Mouse (Mus musculus) liver, embryonic 14.5 days (tissue): ENCODE measurements around the gene Npcd. TPM values are rescaled to one million over a fixed set of nuclear protein-coding genes. Genes with fewer than 3 reads are reported as not detected.

ENCODE experiments used
- ATAC-seq: fragments of 200-750 bp; cut with Nextera tagmentation; 2 replicates; pipeline ENCODE4 v1.8.0; 2017; ENCODE audit warnings: moderate number of reproducible peaks, mild to moderate bottlenecking, moderate library complexity; ENCODE audit not compliant: insufficient read depth
- DNase-seq, 3 experiments: peaks; one replicate each; pipeline ENCODE4 v3.0.0-alpha.2; 2012 to 2013; ENCODE audit warnings: low read depth in 3 of 3, low spot score in 3 of 3
- H3K27ac ChIP-seq: fragments of 300-500 bp; sonication (generic); 2 replicates; pipeline ENCODE4 v1.5.1; 2014; ENCODE audit warnings: moderate library complexity, mild to moderate bottlenecking, control low read depth, inconsistent platforms
- H3K27me3 ChIP-seq: fragments of 300-500 bp; sonication (generic); 2 replicates; pipeline ENCODE4 v1.6.1; 2014; ENCODE audit warnings: mild to moderate bottlenecking, low read length, moderate library complexity; ENCODE audit not compliant: control insufficient read depth, insufficient read depth
- H3K36me3 ChIP-seq: fragments of 300-500 bp; sonication (generic); replicated peaks from 2 replicates; pipeline ENCODE4 v1.6.1; 2014; ENCODE audit warnings: low read depth; ENCODE audit not compliant: control insufficient read depth, insufficient read depth
- H3K4me1 ChIP-seq, 2 experiments: fragments of 200-500 bp in 1 of 2; fragments of 300-500 bp in 1 of 2; sonication (generic) in 1 of 2; replicated peaks; 2 replicates each; pipeline ENCODE4 v1.6.1; 2012 to 2014; ENCODE audit warnings: antibody characterized with exemption in 1 of 2, inconsistent platforms in 1 of 2, low read length in 1 of 2; ENCODE audit not compliant: control insufficient read depth in 2 of 2, insufficient read depth in 2 of 2
- H3K4me2 ChIP-seq: fragments of 300-500 bp; sonication (generic); 2 replicates; pipeline ENCODE4 v1.6.1; 2014; ENCODE audit warnings: low read depth, mild to moderate bottlenecking, control low read depth, moderate library complexity
- H3K4me3 ChIP-seq, 2 experiments: fragments of 200-500 bp in 1 of 2; fragments of 300-500 bp in 1 of 2; sonication (generic) in 1 of 2; 2 replicates each; pipeline ENCODE4 v1.5.1; 2012 to 2014; ENCODE audit warnings: low read depth in 2 of 2, low read length in 2 of 2, mild to moderate bottlenecking in 2 of 2, control low read depth in 1 of 2, inconsistent platforms in 1 of 2, moderate library complexity in 1 of 2; ENCODE audit not compliant: insufficient read depth in 1 of 2
- H3K9ac ChIP-seq: fragments of 300-500 bp; sonication (generic); replicated peaks from 2 replicates; pipeline ENCODE4 v1.6.1; 2014; ENCODE audit warnings: mild to moderate bottlenecking, control low read depth, moderate library complexity
- H3K9me3 ChIP-seq: fragments of 300-500 bp; sonication (generic); 2 replicates; pipeline ENCODE4 v1.6.1; 2016; ENCODE audit warnings: low read length, mixed read lengths; ENCODE audit not compliant: control insufficient read depth
- CTCF ChIP-seq: IDR thresholded peaks from 2 replicates; pipeline ENCODE4 v1.5.1; 2016; ENCODE audit warnings: antibody characterized with exemption, low read depth, control low read depth
- EP300 ChIP-seq: IDR thresholded peaks from 2 replicates; pipeline ENCODE4 v1.6.1; 2016; ENCODE audit warnings: antibody characterized with exemption, low read depth
- WGBS: fragments of 180-500 bp; shearing (Covaris S2); extraction: QIAGEN DNeasy Blood & Tissue Kit; methylation state at CpG from one replicate; pipeline ENCODE4 v1.1.7; 2014; ENCODE audit not compliant: insufficient replicate concordance; 5-methylcytosine and 5-hydroxymethylcytosine counted together
- polyA plus RNA-seq, 2 experiments: library from polyadenylated mRNA; depleted of rRNA in 1 of 2; stranded (reverse) in 1 of 2; unstranded in 1 of 2; fragments of >200 nt; fragmentation: Nextera tagmentation in 1 of 2; extraction: Ambion mirVana in 1 of 2; gene quantifications; 2 replicates each; pipeline versions ENCODE4 v1.2.1 to v1.2.3; 2012 to 2014

Npcd gene
- polyA plus RNA-seq, 2 experiments, result 0.08 TPM; not detected in 1

GRCm38 (mm10) chr15:79842985-79843384 lies 8.9 kb upstream of the Npcd start:
- Histone ChIP-seq H3K27me3 (no peaks in the 10 kb centered on the region; the same call in 1 of the 2 replicates), H3K9me3 (no peaks in the 10 kb centered on the region)
- WGBS, result 63% methylated on average over 3 of the region's 3 CpGs

GRCm38 (mm10) chr15:79840281-79840680 lies 6.2 kb upstream of the Npcd start:
- H3K4me3 ChIP-seq, result no peak overlapping the region
- no peak overlapping the region for H3K9ac ChIP-seq
- ATAC-seq (no peak), DNase-seq (no peak)
- no peaks in the 10 kb centered on the region for H3K36me3 ChIP-seq
- no peaks in the 10 kb centered on the region for H3K4me1 ChIP-seq
- no peak overlapping the region for H3K27ac ChIP-seq
- no peaks in the 10 kb centered on the region for H3K9me3 ChIP-seq
- TF ChIP-seq CTCF, result no peak
- no peak overlapping the region for H3K4me2 ChIP-seq
- WGBS, result 47% methylated on average over 2 of the region's 2 CpGs
- H3K27me3 ChIP-seq, result no peaks in the 10 kb centered on the region; the same call in none of the 2 replicates

More at GRCm38 (mm10) chr15:79842985-79843384, 8.9 kb upstream of the Npcd start:
- TF ChIP-seq EP300 (no peak), CTCF (no peak)
- Histone ChIP-seq H3K4me2 (no peak overlapping the region), H3K4me3 (no peak overlapping the region), H3K4me1 (no peaks in the 10 kb centered on the region), H3K27ac (no peak overlapping the region), H3K9ac (no peak overlapping the region), H3K36me3 (no peaks in the 10 kb centered on the region)
- DNase-seq (no peak), ATAC-seq (no peak)

- 62% methylated on average over 9 of the region's 9 CpGs for WGBS
- ATAC-seq (no peak), DNase-seq (no peak)
- H3K36me3 ChIP-seq, result no peaks in the 10 kb centered on the region
- H3K4me2 ChIP-seq, result peak overlapping the region; percentile 70; the same call in 1 of the 2 replicates
- no peak overlapping the region for H3K9ac ChIP-seq
- TF ChIP-seq EP300, result no peak
- no peak for TF ChIP-seq CTCF
- no peak overlapping the region for H3K27ac ChIP-seq
- no peaks in the 10 kb centered on the region; the same call in 1 of the 2 replicates for H3K27me3 ChIP-seq
- H3K9me3 ChIP-seq, result no peaks in the 10 kb centered on the region
- no peak overlapping the region; a peak in 1 of 4 replicates for H3K4me3 ChIP-seq
- peaks cover 0 to 9% of the 10 kb centered on the region in 2 experiments; a peak in 2 of 4 replicates for H3K4me1 ChIP-seq
Measured at GRCm38 (mm10) chr15:79834881-79835260, 834 bp upstream of the Npcd start.

- no peak overlapping the region for H3K27ac ChIP-seq
- no peaks in the 10 kb centered on the region; the same call in 1 of the 2 replicates for H3K27me3 ChIP-seq
- H3K9me3 ChIP-seq, result no peaks in the 10 kb centered on the region
- H3K9ac ChIP-seq, result peak overlapping the region; percentile 64
- under 1% methylated on average over 41 of the region's 41 CpGs for WGBS
- no peak for DNase-seq
- peaks cover 0 to 9% of the 10 kb centered on the region in 2 experiments; a peak in 2 of 4 replicates for H3K4me1 ChIP-seq
- TF ChIP-seq EP300 (no peak), CTCF (0 out of 2 replicates have a peak, but pooled peaks have one; percentile 0)
- peak; percentile 27; the same call in 1 of the 2 replicates for ATAC-seq
- no peaks in the 10 kb centered on the region for H3K36me3 ChIP-seq
- peak overlapping the region; percentile 80 to 85 for H3K4me3 ChIP-seq
- H3K4me2 ChIP-seq, result peak overlapping the region; percentile 70
Measured at GRCm38 (mm10) chr15:79833251-79834050, 586 bp downstream of the Npcd start.
